Mouse (Mus musculus) stomach, postnatal 0 days (tissue): ENCODE measurements at regions not wholly inside any gene's neighbourhood (a gene's known extent, or its start where the extent isn't known, plus 50 kb on each side); places are given as distances from the start of the nearest gene placed in this dataset.

Experiments used
- CTCF ChIP-seq: IDR thresholded peaks from 2 replicates; pipeline ENCODE4 v1.5.1; 2016; ENCODE audit warnings: antibody characterized with exemption, low read depth, mild to moderate bottlenecking, moderate library complexity
- EP300 ChIP-seq: optimal IDR thresholded peaks from 2 replicates; pipeline ENCODE3; 2016; ENCODE audit warnings: antibody characterized with exemption

DNA sequence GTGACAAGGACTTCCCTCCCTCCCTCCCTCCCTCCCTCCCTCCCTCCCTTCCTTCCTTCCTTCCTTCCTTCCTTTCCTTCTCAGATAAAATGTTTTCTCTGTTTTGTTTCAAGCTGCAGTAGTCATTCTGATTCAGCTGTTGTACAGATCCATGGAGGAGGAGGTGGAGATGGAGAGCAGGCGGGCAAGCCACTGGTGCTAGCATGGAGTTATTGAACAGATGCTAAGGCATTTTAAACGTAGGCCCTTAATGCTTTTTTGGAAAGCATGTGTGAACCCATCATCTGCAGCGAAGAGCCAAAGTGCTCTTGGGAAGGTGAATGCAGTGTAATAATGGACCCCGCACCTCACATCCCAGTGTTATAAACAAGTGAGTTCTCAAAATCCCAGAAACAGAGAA lies 164.1 kb upstream of the Palmd start:
- no peak for TF ChIP-seq CTCF
- no peak for TF ChIP-seq EP300
